Comparison of ENCODE assay signal across 8 mouse cellular contexts in genomic region chr19:40830703-40831415, GRCm38 (mm10). TPM values are rescaled to one million over a fixed set of nuclear protein-coding genes. Genes with fewer than 3 reads are reported as not detected.
DNase-seq lines count a peak whose midpoint lies in the region; ATAC-seq and TF ChIP-seq lines count a peak whose summit lies in the region.

Ccnj (plus strand) TSS chr19:40831279.

- H3K4me1 ChIP-seq in embryonic fibroblast, embryonic 13.5 days (ENCODE audit: control insufficient read depth, insufficient read depth, low read length): peaks cover 6% of the 10 kb centered on the region
- peaks cover 6% of the 10 kb centered on the region for H3K4me1 ChIP-seq in heart, embryonic 10.5 days
- H3K4me1 ChIP-seq in kidney, embryonic 15.5 days: peaks cover 19% of the 10 kb centered on the region
- H3K4me1 ChIP-seq in limb, embryonic 15.5 days: peaks cover 19% of the 10 kb centered on the region
- H3K4me1 ChIP-seq in midbrain, postnatal 0 days (ENCODE audit: insufficient read depth, low read length): peaks cover 15% of the 10 kb centered on the region; the same call in 1 of the 2 replicates

- WGBS in heart, embryonic 10.5 days: under 1% methylated on average over 71 of the region's 71 CpGs
- WGBS in kidney, embryonic 15.5 days: under 1% methylated on average over 71 of the region's 71 CpGs
- WGBS in limb, embryonic 15.5 days: under 1% methylated on average over 68 of the region's 71 CpGs
- under 1% methylated on average over 70 of the region's 71 CpGs for WGBS in midbrain, postnatal 0 days

- peak within 1 kb of the TSS; percentile 67 for H3K4me2 ChIP-seq in kidney, embryonic 15.5 days
- peak within 1 kb of the TSS; percentile 58 for H3K4me2 ChIP-seq in limb, embryonic 15.5 days
- peak within 1 kb of the TSS; percentile 75 for H3K4me2 ChIP-seq in midbrain, postnatal 0 days (ENCODE audit: low read depth, low read length, poor library complexity, severe bottlenecking)

- peaks cover 42% of the 10 kb centered on the region for H3K79me2 ChIP-seq in C2C12 (ENCODE audit: control insufficient read depth, insufficient read depth)

- H3K27me3 ChIP-seq in C2C12 (ENCODE audit: control insufficient read depth, insufficient read depth, insufficient read length): peaks cover 16% of the 10 kb centered on the region
- no peaks in the 10 kb centered on the region for H3K27me3 ChIP-seq in heart, embryonic 10.5 days (ENCODE audit: insufficient read depth, poor library complexity, severe bottlenecking)
- no peaks in the 10 kb centered on the region for H3K27me3 ChIP-seq in kidney, embryonic 15.5 days
- H3K27me3 ChIP-seq in limb, embryonic 15.5 days: no peaks in the 10 kb centered on the region
- no peaks in the 10 kb centered on the region for H3K27me3 ChIP-seq in midbrain, postnatal 0 days (ENCODE audit: insufficient read depth, low read length)

- no peak for TF ChIP-seq CTCF in C2C12 (IDR thresholded peaks at IDR 0.05; ENCODE audit: control insufficient read depth, insufficient read depth, insufficient read length)
- no peak for TF ChIP-seq CTCF in embryonic fibroblast, embryonic 13.5 days (IDR thresholded peaks at IDR 0.05; ENCODE audit: borderline replicate concordance, insufficient read depth, low read length)
- TF ChIP-seq CTCF in midbrain, postnatal 0 days (IDR thresholded peaks at IDR 0.05): no peak

- H3K9me3 ChIP-seq in heart, embryonic 10.5 days: no peaks in the 10 kb centered on the region
- no peaks in the 10 kb centered on the region for H3K9me3 ChIP-seq in kidney, embryonic 15.5 days (replicated peaks)
- H3K9me3 ChIP-seq in limb, embryonic 15.5 days: no peaks in the 10 kb centered on the region
- H3K9me3 ChIP-seq in midbrain, postnatal 0 days (ENCODE audit: low read length): no peaks in the 10 kb centered on the region

- peak within 1 kb of the TSS; percentile 40 for H3K4me3 ChIP-seq in C2C12 (ENCODE audit: insufficient read depth, poor library complexity, severe bottlenecking)
- H3K4me3 ChIP-seq in embryonic fibroblast, embryonic 13.5 days (ENCODE audit: insufficient read depth, low read length): peak within 1 kb of the TSS; percentile 77
- H3K4me3 ChIP-seq in heart, embryonic 10.5 days: peak within 1 kb of the TSS; percentile 83
- H3K4me3 ChIP-seq in kidney, embryonic 15.5 days (replicated peaks): peak within 1 kb of the TSS; percentile 78
- H3K4me3 ChIP-seq in limb, embryonic 15.5 days: peak within 1 kb of the TSS; percentile 81
- H3K4me3 ChIP-seq in midbrain, postnatal 0 days (ENCODE audit: low read depth, low read length): peak within 1 kb of the TSS; percentile 71

- peak within 1 kb of the TSS; percentile 94 for H3ac ChIP-seq in C2C12 (ENCODE audit: control insufficient read depth, insufficient read length, low read depth)

- peak; percentile 99 for ATAC-seq in kidney, embryonic 15.5 days (replicated peaks; ENCODE audit: low FRiP score)
- peak; percentile 95 for ATAC-seq in limb, embryonic 15.5 days (ENCODE audit: insufficient number of reproducible peaks, low FRiP score, low TSS enrichment, low read depth)
- ATAC-seq in midbrain, postnatal 0 days (ENCODE audit: low FRiP score): peak; percentile 98

- H3K9ac ChIP-seq in kidney, embryonic 15.5 days: peak within 1 kb of the TSS; percentile 88
- peak within 1 kb of the TSS; percentile 85 for H3K9ac ChIP-seq in limb, embryonic 15.5 days
- peak within 1 kb of the TSS; percentile 86 for H3K9ac ChIP-seq in midbrain, postnatal 0 days (replicated peaks; ENCODE audit: low read length, poor library complexity, severe bottlenecking)

- H3K36me3 ChIP-seq in C2C12 (ENCODE audit: control insufficient read depth, insufficient read depth): no peaks in the 10 kb centered on the region
- no peaks in the 10 kb centered on the region for H3K36me3 ChIP-seq in heart, embryonic 10.5 days
- H3K36me3 ChIP-seq in kidney, embryonic 15.5 days: 0 out of 2 replicates have a peak, but pooled peaks cover 2% of the 10 kb centered on the region
- 0 out of 2 replicates have a peak, but pooled peaks cover 3% of the 10 kb centered on the region for H3K36me3 ChIP-seq in limb, embryonic 15.5 days
- no peaks in the 10 kb centered on the region for H3K36me3 ChIP-seq in midbrain, postnatal 0 days (ENCODE audit: insufficient read depth, low read length)

- TF ChIP-seq POLR2A in embryonic fibroblast, embryonic 13.5 days (IDR thresholded peaks at IDR 0.05; ENCODE audit: low read depth, low read length): peak; percentile 72

- DNase-seq in brain, adult 2 months (ENCODE audit: low read depth, low spot score): peak; percentile 96
- DNase-seq in heart, embryonic 10.5 days (ENCODE audit: low spot score): peak; percentile 95
- DNase-seq in midbrain, postnatal 0 days (ENCODE audit: low spot score): peak; percentile 94
- DNase-seq in spleen, postnatal 10 days (ENCODE audit: low spot score in 2 of 2): peak; percentile 89 to 90

- peaks cover 23% of the 10 kb centered on the region for H3K79me3 ChIP-seq in C2C12 (ENCODE audit: low read depth)

- no peak within 1 kb of the TSS for H3K27ac ChIP-seq in embryonic fibroblast, embryonic 13.5 days (ENCODE audit: insufficient read depth, low read length)
- peak within 1 kb of the TSS; percentile 96 for H3K27ac ChIP-seq in heart, embryonic 10.5 days
- peak within 1 kb of the TSS; percentile 87 for H3K27ac ChIP-seq in kidney, embryonic 15.5 days
- peak within 1 kb of the TSS; percentile 87 for H3K27ac ChIP-seq in limb, embryonic 15.5 days
- H3K27ac ChIP-seq in midbrain, postnatal 0 days (ENCODE audit: low read depth, low read length): peak within 1 kb of the TSS; percentile 90

TF ChIP-seq in C2C12, 6 proteins besides CTCF, POLR2A, EP300 and RAD21:
- TF ChIP-seq MAX (IDR thresholded peaks at IDR 0.05) (peak; percentile 19), MYOG (IDR thresholded peaks at IDR 0.05; ENCODE audit: control insufficient read depth, extremely low read depth, insufficient read length) (no peak), USF1 (IDR thresholded peaks at IDR 0.05; ENCODE audit: low read depth) (no peak), FOSL1 (IDR thresholded peaks at IDR 0.05; ENCODE audit: insufficient read depth, low read length, poor library complexity, severe bottlenecking) (no peak)

RNA-seq across cellular contexts. Expression of gene Ccnj, which starts in this region (rescaled TPM):
- 2.4 TPM for polyA plus RNA-seq in C2C12 (2012; fragmentation: generic; extraction: Trizol)
- 3.9 and 4.3 TPM in 2 replicates for polyA plus RNA-seq in embryonic fibroblast, embryonic 13.5 days (2011; ENCODE audit: insufficient read length, low read depth, missing spikeins)
- polyA plus RNA-seq in heart, embryonic 10.5 days (2016; fragmentation: Nextera tagmentation; extraction: Ambion mirVana): 12.3 and 14.7 TPM in 2 replicates
- polyA plus RNA-seq in kidney, embryonic 15.5 days (2015; fragmentation: Nextera tagmentation; extraction: Ambion mirVana): 15.5 and 16.3 TPM in 2 replicates
- 7.9 and 10.6 TPM in 2 replicates for polyA plus RNA-seq in limb, embryonic 15.5 days (2015; fragmentation: Nextera tagmentation; extraction: Ambion mirVana)
- total RNA-seq in midbrain, postnatal 0 days (2014; rRNA removed): 12.5 and 16.6 TPM in 2 replicates
- polyA plus RNA-seq in midbrain, postnatal 0 days (2015; fragmentation: Nextera tagmentation; extraction: Ambion mirVana): 8.6 and 9.7 TPM in 2 replicates
